Mouse (Mus musculus): Measurements from ENCODE around the gene Bnc2. TPM values are rescaled to one million over a fixed set of nuclear protein-coding genes. Genes with fewer than 3 reads are reported as not detected.

Bnc2 gene
- polyA plus RNA-seq, 1 experiment from 2014 or later, result 22.2 TPM

GRCm38 (mm10) chr4:84621785-84622184 lies 53.3 kb downstream of the Bnc2 start:
- H3K27me3 ChIP-seq (replicated peaks; ENCODE audit: low read depth, poor library complexity, severe bottlenecking), result no peaks in the 10 kb centered on the region
- H3K4me1 ChIP-seq, result peaks cover 13% of the 10 kb centered on the region
- no peak overlapping the region for H3K27ac ChIP-seq (replicated peaks)
- no peaks in the 10 kb centered on the region for H3K9me3 ChIP-seq
- H3K4me3 ChIP-seq, result no peak overlapping the region
- H3K36me3 ChIP-seq (replicated peaks), result no peaks in the 10 kb centered on the region
- no peak for DNase-seq (ENCODE audit: low spot score)
- 92% methylated on average over 3 of the region's 3 CpGs for WGBS

DNA sequence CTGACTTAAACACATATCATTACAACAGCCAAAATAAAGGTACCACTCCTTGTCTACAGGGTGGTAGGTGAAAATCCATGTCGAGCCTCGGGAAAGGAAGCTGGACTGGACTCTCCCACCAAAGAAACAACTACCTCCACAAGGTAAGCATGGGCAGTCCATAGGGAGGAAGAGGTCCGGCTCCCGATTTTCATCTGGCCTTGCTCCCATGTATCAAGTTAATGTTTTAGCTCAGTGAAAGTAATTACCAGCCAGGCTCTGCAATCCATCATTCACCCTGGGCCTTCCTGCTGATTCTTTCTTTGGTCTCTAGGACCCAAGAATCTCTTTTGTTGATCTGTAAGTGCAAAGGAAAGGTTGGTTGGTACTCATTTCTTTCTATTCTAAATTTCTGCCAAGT lies 65.2 kb downstream of the Bnc2 start:
- no peak overlapping the region for H3K4me3 ChIP-seq
- no peak overlapping the region for H3K27ac ChIP-seq (replicated peaks)
- DNase-seq (ENCODE audit: low spot score), result no peak
- H3K27me3 ChIP-seq (replicated peaks; ENCODE audit: low read depth, poor library complexity, severe bottlenecking), result no peaks in the 10 kb centered on the region
- H3K36me3 ChIP-seq (replicated peaks), result no peaks in the 10 kb centered on the region; the same call in 1 of the 2 replicates
- 79% methylated on average over 4 of the region's 4 CpGs for WGBS
- no peaks in the 10 kb centered on the region for H3K9me3 ChIP-seq
- H3K4me1 ChIP-seq, result peaks cover 6% of the 10 kb centered on the region; the same call in 1 of the 2 replicates

GRCm38 (mm10) chr4:84604461-84604860 lies 70.6 kb downstream of the Bnc2 start:
- Histone ChIP-seq H3K9me3 (no peaks in the 10 kb centered on the region), H3K27me3 (replicated peaks; ENCODE audit: low read depth, poor library complexity, severe bottlenecking) (no peaks in the 10 kb centered on the region), H3K4me1 (no peaks in the 10 kb centered on the region), H3K27ac (replicated peaks) (no peak overlapping the region), H3K36me3 (replicated peaks) (no peaks in the 10 kb centered on the region; the same call in 1 of the 2 replicates), H3K4me3 (no peak overlapping the region)
- 78% methylated on average over 1 of the region's 1 CpGs for WGBS
- no peak for DNase-seq (ENCODE audit: low spot score)

DNA sequence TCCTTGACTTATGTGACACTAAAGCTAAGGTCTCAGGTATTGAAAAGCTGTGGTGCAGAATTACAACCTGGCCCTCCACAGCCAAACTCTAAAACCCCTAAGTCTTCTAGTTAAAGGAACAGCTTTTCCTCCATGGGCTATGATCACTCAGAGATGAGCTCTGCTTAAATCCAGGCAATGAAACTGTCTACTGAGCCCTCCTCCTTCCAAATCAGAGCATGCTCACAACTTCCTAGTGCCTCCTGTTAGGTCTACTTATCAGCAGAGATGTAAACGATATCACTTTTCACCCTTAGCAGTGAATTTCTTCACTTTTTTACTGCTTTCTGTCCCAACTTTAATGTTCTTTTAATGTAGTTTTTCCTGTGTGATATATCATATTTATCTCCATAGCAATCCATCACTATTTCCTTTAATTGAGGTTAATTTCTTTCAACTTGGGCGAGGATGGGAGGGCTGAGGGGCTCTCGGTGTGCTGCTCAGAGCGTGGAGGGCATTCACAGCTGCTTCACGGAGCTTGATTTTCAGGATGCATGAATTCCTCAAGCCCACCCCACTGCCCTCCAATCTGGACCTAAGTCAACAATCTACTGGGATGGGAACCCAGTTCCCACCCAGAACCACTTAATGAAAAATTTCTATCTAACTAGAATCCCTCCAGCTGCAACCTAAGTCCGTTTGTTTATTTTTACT lies 94.7 kb downstream of the Bnc2 start:
- Histone ChIP-seq H3K4me1 (peaks cover 50% of the 10 kb centered on the region), H3K9me3 (no peaks in the 10 kb centered on the region), H3K36me3 (replicated peaks) (no peaks in the 10 kb centered on the region), H3K27ac (replicated peaks) (no peak overlapping the region), H3K4me3 (no peak overlapping the region), H3K27me3 (replicated peaks; ENCODE audit: low read depth, poor library complexity, severe bottlenecking) (no peaks in the 10 kb centered on the region)
- WGBS, result 41% methylated on average over 6 of the region's 6 CpGs
- DNase-seq (ENCODE audit: low spot score), result peak; percentile 21

DNA sequence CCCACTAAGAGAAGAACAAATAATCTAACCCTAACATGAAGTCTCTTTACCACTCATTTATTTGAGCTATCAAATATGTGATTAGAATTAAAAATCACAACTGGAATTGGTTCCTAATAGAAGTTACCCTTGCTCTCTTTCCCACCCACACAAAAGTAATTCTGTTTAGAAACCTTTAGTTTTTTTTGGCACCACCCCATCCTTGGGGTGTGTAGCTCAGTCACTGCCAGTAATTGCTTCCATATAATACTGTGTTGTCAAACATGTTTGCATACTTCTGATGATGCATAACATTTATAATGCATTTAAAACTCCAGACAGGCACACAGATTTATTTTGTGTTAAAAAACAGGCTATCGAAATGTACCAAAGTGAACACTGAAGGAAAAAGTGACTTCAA lies 96.8 kb downstream of the Bnc2 start:
- H3K4me3 ChIP-seq, result no peak overlapping the region
- WGBS, result 81% methylated on average over 1 of the region's 1 CpGs
- H3K36me3 ChIP-seq (replicated peaks), result no peaks in the 10 kb centered on the region
- peaks cover 53% of the 10 kb centered on the region for H3K4me1 ChIP-seq
- DNase-seq (ENCODE audit: low spot score), result no peak
- H3K27me3 ChIP-seq (replicated peaks; ENCODE audit: low read depth, poor library complexity, severe bottlenecking), result no peaks in the 10 kb centered on the region
- no peaks in the 10 kb centered on the region for H3K9me3 ChIP-seq
- H3K27ac ChIP-seq (replicated peaks), result no peak overlapping the region

DNA sequence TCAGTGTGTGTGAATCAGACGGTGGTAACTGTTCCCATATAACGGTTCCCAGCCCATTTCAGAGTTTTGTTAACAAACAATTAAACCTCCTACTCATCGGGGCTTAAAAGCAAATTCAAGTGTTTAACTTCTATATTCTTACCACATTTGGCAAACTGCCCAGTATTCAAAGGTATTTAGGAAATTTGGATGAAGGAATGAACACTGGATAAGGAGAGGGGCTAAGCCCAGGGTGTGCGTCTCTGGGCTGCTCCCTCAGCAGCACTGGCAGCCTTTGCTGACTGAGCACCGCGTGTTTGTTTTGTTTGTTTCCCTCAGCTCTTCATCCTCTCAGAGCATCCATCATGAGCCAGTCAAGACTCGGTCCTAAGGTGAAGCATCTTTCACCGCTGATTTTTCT lies 109.0 kb downstream of the Bnc2 start:
- no peak for DNase-seq (ENCODE audit: low spot score)

GRCm38 (mm10) chr4:84545204-84545871 lies 129.7 kb downstream of the Bnc2 start:
- Histone ChIP-seq H3K36me3 (replicated peaks) (no peaks in the 10 kb centered on the region), H3K27ac (replicated peaks) (peak overlapping the region; percentile 96), H3K4me3 (peak overlapping the region; percentile 81), H3K9me3 (no peaks in the 10 kb centered on the region), H3K4me1 (peaks cover 42% of the 10 kb centered on the region), H3K27me3 (replicated peaks; ENCODE audit: low read depth, poor library complexity, severe bottlenecking) (peaks cover 41% of the 10 kb centered on the region)
- DNase-seq (ENCODE audit: low spot score), result peak; percentile 82
- WGBS, result under 1% methylated on average over 62 of the region's 62 CpGs

More for the DNA sequence above, 109.0 kb downstream of the Bnc2 start:
- Histone ChIP-seq H3K27me3 (replicated peaks; ENCODE audit: low read depth, poor library complexity, severe bottlenecking) (no peaks in the 10 kb centered on the region), H3K9me3 (no peaks in the 10 kb centered on the region), H3K4me1 (peaks cover 6% of the 10 kb centered on the region), H3K4me3 (no peak overlapping the region), H3K36me3 (replicated peaks) (no peaks in the 10 kb centered on the region), H3K27ac (replicated peaks) (no peak overlapping the region)
- WGBS, result 78% methylated on average over 8 of the region's 8 CpGs

GRCm38 (mm10) chr4:84544646-84545045 lies 130.4 kb downstream of the Bnc2 start:
- peak overlapping the region; percentile 81 for H3K4me3 ChIP-seq
- H3K4me1 ChIP-seq, result peaks cover 46% of the 10 kb centered on the region
- DNase-seq (ENCODE audit: low spot score), result no peak
- H3K27ac ChIP-seq (replicated peaks), result no peak overlapping the region
- H3K9me3 ChIP-seq, result no peaks in the 10 kb centered on the region
- WGBS, result 32% methylated on average over 2 of the region's 2 CpGs
- H3K36me3 ChIP-seq (replicated peaks), result no peaks in the 10 kb centered on the region
- peaks cover 47% of the 10 kb centered on the region for H3K27me3 ChIP-seq (replicated peaks; ENCODE audit: low read depth, poor library complexity, severe bottlenecking)

DNA sequence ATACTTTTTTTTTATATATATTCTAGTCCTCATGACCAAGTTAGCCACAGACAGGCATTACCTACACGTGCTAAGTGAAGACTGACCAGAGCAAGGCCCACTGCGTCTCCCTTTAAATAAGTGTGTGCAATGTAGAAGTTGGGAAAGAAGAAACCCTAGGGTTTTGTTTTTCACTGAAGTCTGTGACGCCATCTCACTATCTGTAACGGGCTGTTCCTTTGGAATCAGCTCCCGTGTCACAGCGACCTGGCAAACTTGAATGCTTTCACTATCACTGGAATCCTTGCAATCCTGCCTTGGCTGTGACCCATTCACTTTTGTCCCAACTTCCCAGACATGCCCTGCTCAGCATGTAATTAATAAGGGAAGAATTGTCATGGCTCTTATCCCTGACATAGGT lies 134.5 kb downstream of the Bnc2 start:
- no peak for DNase-seq (ENCODE audit: low spot score)
- H3K9me3 ChIP-seq, result no peaks in the 10 kb centered on the region
- no peaks in the 10 kb centered on the region for H3K36me3 ChIP-seq (replicated peaks)
- H3K27me3 ChIP-seq (replicated peaks; ENCODE audit: low read depth, poor library complexity, severe bottlenecking), result peaks cover 19% of the 10 kb centered on the region
- no peak overlapping the region for H3K4me3 ChIP-seq
- WGBS, result 80% methylated on average over 6 of the region's 6 CpGs
- peaks cover 18% of the 10 kb centered on the region for H3K4me1 ChIP-seq
- H3K27ac ChIP-seq (replicated peaks), result no peak overlapping the region

DNA sequence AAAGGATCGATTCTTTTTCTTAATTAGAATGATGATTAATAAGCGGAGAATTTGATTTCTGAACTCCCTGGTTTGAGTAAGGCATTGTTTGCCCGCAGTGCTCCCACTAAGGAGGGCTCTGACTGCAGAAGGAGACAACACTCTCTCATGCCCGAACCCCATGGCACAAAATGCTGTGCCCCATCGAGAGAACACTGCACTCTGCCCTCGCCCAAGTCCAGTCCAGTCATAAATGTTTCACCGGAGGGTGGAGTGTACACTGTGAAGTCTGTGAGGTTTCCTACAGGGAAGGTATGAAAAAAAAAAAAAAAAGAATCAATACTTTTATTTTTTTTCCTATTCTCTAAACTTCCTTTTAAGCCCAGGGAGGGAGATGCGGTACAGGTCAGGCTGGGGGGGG lies 135.7 kb downstream of the Bnc2 start:
- no peaks in the 10 kb centered on the region for H3K36me3 ChIP-seq (replicated peaks)
- no peak overlapping the region for H3K4me3 ChIP-seq
- 83% methylated on average over 8 of the region's 8 CpGs for WGBS
- H3K9me3 ChIP-seq, result no peaks in the 10 kb centered on the region
- no peak overlapping the region for H3K27ac ChIP-seq (replicated peaks)
- H3K4me1 ChIP-seq, result peaks cover 6% of the 10 kb centered on the region
- H3K27me3 ChIP-seq (replicated peaks; ENCODE audit: low read depth, poor library complexity, severe bottlenecking), result peaks cover 17% of the 10 kb centered on the region
- DNase-seq (ENCODE audit: low spot score), result no peak

- no peak overlapping the region for H3K27ac ChIP-seq (replicated peaks)
- whole genome bisulfite sequencing, result 68% methylated on average over 11 of the region's 11 CpGs
- DNase-seq (ENCODE audit: low spot score), result no peak
- no peaks in the 10 kb centered on the region for H3K9me3 ChIP-seq
- H3K4me1 ChIP-seq, result peaks cover 42% of the 10 kb centered on the region
- H3K27me3 ChIP-seq (replicated peaks; ENCODE audit: low read depth, poor library complexity, severe bottlenecking), result peaks cover 11% of the 10 kb centered on the region
- no peaks in the 10 kb centered on the region for H3K36me3 ChIP-seq (replicated peaks)
- H3K4me3 ChIP-seq, result no peak overlapping the region
Observed at GRCm38 (mm10) chr4:84528886-84529789, 145.9 kb downstream of the Bnc2 start.

- Histone ChIP-seq H3K4me3 (no peak overlapping the region), H3K9me3 (no peaks in the 10 kb centered on the region), H3K27ac (replicated peaks) (no peak overlapping the region), H3K36me3 (replicated peaks) (no peaks in the 10 kb centered on the region), H3K4me1 (peaks cover 50% of the 10 kb centered on the region), H3K27me3 (replicated peaks; ENCODE audit: low read depth, poor library complexity, severe bottlenecking) (peaks cover 11% of the 10 kb centered on the region)
- no peak for DNase-seq (ENCODE audit: low spot score)
- WGBS, result 54% methylated on average over 2 of the region's 2 CpGs
Observed at GRCm38 (mm10) chr4:84528358-84528757, 146.7 kb downstream of the Bnc2 start.
